Mouse (Mus musculus) heart, postnatal 0 days (tissue): Measurements from ENCODE around the gene Ift20.

Experiments used
- CTCF ChIP-seq: IDR thresholded peaks from 2 replicates; pipeline ENCODE4 v1.5.1; 2016; ENCODE audit warnings: antibody characterized with exemption, control low read depth, low read depth
- EP300 ChIP-seq: IDR thresholded peaks from 2 replicates; pipeline ENCODE4 v1.6.1; 2016; ENCODE audit warnings: antibody characterized with exemption, low read depth

DNA sequence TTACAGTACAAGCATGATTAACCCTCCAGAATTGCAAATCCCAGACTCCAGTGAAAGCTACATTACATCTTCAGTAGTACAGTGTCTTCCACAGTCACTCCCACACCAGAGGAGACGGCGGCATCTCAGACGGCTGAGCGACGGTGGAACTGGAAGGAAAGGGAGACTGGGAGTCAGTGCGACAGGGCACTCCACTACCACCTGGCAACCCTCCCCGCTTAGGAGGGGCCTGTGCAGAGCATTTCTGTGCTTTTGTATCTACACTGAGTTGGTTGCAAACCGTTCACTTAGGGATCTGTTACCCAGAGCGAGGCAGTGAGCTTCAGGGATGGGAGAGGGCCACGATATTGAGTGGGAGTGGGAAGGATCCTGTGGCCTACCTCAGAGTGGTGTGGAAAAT lies 32.7 kb downstream of the Ift20 start:
- TF ChIP-seq CTCF (no peak), EP300 (no peak)
